Mouse (Mus musculus) stomach, postnatal 0 days (tissue): ENCODE data around the gene Ttc38.

Experiments used
- CTCF ChIP-seq: IDR thresholded peaks from 2 replicates; pipeline ENCODE4 v1.5.1; 2016; ENCODE audit warnings: antibody characterized with exemption, low read depth, mild to moderate bottlenecking, moderate library complexity
- EP300 ChIP-seq: optimal IDR thresholded peaks from 2 replicates; pipeline ENCODE3; 2016; ENCODE audit warnings: antibody characterized with exemption

DNA sequence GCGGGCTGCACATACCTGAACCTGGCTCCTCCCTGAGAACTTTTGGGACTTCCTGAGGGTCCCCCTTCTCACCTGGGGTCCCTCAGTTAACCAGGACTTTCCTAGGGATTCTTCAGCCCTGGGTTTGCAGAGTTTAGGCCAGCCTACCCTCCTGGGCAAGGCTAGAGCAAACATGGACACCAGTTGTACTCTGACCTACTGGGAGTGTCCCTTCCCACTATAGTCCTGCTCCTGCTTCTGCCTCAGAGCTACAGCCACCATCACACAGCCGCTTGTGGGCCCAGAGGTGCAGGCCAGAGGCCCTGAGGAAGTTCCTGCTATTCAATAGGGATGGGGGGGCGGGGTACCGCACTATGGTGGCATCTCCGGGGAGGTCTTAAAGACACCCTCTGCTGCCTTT, 2.6 kb upstream of the Ttc38 start:
- no peak for TF ChIP-seq CTCF
- TF ChIP-seq EP300: no peak
